Mouse (Mus musculus) heart, adult 11 months (tissue): ENCODE results near the gene Setd3.

Experiments
- DNase-seq: peaks from one replicate; pipeline ENCODE4 v3.0.0; 2022

Gene Setd3

DNA sequence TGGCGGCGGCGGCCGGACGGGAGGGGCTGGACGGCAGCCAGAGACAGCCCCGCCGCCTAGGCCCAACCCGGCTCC lies at the start of gene Setd3:
TSS of gene Setd3 (minus strand) at position 69 of the 75 bp plus-strand sequence.
- no peak for DNase-seq

DNA sequence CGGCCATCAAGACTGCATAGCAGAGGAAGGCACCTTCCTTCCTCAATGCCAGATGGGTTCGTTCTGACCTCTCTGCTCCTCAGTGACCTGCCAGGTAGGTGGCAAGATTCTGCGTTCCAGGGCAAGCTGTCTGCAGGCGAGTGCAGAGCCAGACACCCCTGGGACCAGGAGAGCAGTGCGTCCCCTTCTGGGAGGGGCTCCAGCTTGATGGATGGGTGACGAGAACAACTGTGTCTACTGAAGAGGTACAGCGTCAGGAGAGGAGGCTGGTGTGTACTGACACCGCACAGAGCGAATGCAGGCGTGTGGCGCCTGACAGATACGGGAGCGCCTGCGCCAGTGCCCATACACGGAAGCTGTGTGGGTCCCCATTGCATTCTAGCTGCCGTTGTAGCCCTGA lies 48.4 kb upstream of the Setd3 start:
- no peak for DNase-seq

- no peak for DNase-seq
Measured at GRCm38 (mm10) chr12:108226941-108227340, 47.8 kb upstream of the Setd3 start.

DNA sequence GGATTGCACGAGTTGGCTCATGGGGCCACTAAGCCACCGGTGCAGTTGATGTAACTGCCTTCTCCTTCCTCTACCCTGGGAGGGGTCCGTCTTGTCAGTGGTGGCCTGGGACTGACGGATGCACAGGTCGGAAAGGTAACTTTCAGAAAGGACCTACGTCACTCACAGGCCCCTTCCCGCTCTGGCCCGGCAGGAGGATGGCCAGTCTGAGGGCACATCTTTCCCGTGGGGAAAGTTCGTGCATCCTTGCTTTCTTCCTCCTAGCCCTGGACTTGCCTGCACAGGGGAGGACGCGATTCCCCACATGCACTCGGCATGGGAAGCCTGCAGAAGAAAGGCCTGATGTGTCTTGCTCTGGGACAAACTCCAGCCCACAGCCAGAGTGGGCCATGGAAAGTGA lies 47.1 kb upstream of the Setd3 start:
- DNase-seq, result no peak

GRCm38 (mm10) chr12:108225781-108226180 lies 46.7 kb upstream of the Setd3 start:
- DNase-seq, result no peak

- no peak for DNase-seq
Measured at GRCm38 (mm10) chr12:108223357-108223756, 44.2 kb upstream of the Setd3 start.

- no peak for DNase-seq
Measured at GRCm38 (mm10) chr12:108221712-108222111, 42.6 kb upstream of the Setd3 start.

DNA sequence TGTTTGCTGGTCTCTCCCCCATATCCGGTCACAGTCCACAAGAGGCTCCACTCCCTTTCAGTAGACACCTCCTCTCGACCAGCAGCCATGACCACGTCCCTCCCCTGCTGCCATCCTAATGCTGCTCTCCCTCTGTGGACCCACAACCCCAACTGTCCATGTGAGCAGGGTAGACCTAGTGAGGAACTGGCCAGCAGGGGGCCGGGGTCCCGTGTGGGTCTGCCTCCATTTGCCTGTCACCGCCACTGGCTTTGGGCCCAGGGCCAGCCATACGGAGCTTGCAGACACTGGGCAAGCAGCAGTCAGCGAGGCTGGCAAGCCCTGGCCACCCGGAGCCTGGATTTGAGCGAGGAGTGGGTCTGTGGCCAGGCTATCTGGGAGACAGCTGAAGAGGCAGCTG lies 42.1 kb upstream of the Setd3 start:
- no peak for DNase-seq

DNA sequence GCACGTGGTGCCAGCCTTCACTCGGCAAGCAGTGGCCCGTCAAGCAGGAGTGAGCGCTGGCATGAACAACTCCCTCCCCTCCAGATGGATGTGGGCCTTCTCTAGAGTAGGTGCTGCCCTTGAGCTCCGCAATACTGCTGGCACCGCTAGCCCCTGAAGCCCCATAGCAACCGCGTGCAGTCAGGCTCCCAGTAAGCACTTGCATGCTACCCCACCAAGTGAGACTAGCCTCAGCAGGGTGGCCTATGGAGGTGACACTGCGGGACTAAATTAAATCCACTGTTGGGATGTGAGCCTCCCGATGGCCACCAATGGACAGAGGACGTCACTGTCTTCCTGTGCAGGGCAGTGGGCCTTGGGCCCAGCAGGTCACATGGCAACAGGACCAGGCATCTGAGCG lies 41.5 kb upstream of the Setd3 start:
- DNase-seq, result no peak

GRCm38 (mm10) chr12:108219825-108220616 lies 40.9 kb upstream of the Setd3 start:
- no peak for DNase-seq

DNA sequence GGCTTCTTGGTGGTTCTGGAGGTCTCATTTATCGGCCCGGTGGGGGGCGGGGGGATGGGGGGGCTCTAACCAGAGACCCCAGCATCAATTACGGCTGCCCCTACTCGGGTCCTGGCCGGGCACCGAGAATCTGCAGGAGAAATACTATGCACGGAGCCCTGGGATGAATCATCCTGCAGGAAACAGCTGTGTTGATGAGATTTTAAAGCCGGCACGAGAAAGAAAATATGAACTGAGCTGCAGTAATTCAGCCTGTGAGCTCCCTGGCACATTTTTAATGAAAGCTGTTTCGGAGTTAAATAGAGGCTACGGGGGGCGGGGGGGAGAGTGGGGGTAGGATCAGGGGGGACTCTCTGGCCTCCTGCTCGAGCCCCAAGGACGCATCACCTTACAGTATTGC lies 40.0 kb upstream of the Setd3 start:
- no peak for DNase-seq

DNA sequence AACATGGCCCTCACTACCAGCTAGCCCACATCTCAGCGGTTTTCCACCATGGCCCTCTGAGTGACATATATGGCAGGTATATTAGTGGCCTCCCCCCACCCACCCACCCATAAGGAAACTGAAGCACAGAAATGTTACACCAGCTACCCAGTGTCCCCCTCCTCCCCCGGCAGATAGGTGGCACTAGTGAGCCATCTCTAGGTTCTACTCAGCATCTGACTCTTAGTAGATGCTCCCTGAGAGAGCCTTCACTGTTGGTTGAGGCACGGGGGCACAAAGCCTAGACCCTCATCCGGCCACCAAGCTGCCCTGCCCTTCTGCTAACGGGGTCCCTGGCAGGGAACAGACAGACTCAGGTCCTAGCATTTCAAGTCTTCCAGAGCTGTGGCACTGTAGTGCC lies 38.5 kb upstream of the Setd3 start:
- no peak for DNase-seq

DNA sequence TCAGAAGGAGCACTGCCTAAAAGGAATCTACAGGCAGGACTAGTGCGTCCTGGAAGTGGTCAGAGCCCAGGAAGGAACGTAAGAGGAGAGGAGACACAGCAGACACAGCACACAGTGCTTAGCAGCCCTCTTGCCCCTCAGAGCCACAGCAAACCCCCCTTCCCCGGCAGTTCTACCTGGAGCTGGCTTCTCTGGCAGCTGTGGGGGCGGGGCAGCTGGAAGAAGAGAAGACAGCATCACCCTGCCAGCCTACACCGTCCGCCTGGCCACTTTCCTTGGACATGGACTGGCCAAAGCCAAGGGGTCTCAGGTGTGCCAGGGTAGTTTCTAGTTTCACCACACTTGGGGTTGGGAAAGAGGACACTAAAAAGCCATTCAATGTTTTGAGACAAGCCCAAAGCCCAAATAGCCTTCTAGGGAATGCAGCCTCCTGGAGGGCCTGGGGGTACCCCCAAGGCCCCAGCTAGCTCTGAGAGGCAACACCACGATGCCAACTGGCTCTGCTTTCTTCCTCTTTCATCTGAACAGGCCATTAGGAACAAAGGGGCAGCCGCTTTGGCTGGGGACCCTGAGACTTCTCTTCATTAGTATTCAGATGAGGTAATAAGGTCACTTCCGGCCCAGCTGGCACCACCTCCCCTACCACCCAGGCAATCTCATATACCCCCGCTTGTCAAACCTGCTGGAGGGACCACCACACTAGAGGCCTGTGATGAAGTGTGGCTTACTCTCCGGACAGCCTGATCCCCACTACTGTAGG lies 37.7 kb upstream of the Setd3 start:
- DNase-seq, result no peak

DNA sequence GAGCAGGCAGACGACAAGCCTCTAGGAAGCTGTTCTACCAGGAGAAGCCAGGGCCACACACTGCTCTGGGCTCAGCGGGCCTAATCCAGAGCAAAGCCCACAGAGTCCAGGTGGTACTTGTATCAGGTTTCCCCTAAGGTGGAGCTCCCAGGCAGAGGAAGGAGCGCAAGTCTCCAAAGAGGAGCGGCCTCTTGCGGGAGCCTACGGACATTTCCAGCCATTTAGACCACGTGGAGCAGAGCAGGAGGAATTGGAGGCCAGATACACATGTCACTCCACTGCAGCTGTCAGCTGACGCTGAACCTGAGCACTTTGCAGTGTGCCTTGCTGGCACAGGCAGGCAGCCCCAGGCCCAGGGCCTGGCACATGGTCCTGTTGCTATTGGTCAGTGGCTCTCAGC lies 36.0 kb upstream of the Setd3 start:
- DNase-seq, result no peak

- DNase-seq, result no peak
Measured at GRCm38 (mm10) chr12:108213090-108214041, 34.3 kb upstream of the Setd3 start.

DNA sequence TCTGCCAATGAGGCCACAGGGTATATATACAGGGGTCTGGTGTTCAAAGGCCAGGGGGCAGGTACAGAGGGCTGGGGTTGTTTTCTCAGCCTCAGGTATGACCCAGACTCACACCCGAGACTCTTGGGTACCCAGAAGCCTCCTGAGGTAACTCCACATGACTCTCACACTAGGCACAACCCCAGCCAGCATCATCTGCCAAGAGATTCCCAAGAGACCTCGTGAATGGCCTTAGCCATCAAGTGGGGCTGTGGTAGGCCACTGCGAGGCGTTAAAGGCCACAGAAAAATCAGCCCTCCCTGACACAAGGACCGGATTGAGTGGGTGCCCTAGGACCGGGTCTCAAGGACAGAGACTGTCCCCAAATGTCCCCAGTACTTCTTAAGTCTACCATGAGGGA lies 33.4 kb upstream of the Setd3 start:
- no peak for DNase-seq

DNA sequence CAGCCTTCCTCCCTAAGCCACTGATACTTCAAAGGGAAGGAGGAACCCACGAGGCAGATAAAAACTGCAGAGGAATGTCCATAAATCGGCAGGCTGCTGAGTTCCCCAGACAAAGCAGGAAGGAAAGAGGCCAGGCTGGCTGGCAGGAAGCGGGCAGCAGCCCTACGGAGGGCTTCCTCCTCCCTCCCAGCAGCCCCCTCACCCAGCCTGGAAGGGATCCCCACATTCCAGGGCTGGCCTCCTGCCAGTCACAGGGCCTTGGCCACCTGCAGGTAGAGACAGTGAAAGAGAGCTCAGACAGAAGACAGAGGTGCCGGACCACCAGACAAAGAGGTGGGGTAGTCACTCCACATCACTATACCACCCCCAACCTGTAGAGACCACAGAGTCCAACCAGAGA lies 33.0 kb upstream of the Setd3 start:
- DNase-seq, result no peak

DNA sequence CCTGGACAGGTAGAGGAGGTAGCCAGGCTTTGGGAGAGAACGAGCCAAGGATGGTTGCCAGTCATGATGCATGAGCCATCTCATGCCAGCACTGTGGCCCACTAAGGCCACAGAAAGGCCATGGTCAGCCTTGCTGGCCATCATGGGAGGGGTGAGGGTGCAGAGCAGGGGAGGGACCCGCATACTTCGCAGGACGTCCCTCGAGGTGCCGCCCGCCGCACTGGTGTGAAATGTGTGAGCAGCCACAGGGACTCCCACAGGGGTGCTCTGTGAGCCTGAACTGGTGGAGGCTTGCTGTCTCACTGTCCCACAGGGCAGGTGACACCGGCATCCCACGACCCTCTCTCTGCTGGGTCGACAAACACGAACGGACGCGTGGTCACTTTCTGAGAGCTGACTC lies 31.5 kb upstream of the Setd3 start:
- DNase-seq, result no peak

GRCm38 (mm10) chr12:108208726-108209438 lies 29.8 kb upstream of the Setd3 start:
- peak; percentile 97 for DNase-seq

GRCm38 (mm10) chr12:108208216-108208615 lies 29.1 kb upstream of the Setd3 start:
- DNase-seq, result no peak

DNA sequence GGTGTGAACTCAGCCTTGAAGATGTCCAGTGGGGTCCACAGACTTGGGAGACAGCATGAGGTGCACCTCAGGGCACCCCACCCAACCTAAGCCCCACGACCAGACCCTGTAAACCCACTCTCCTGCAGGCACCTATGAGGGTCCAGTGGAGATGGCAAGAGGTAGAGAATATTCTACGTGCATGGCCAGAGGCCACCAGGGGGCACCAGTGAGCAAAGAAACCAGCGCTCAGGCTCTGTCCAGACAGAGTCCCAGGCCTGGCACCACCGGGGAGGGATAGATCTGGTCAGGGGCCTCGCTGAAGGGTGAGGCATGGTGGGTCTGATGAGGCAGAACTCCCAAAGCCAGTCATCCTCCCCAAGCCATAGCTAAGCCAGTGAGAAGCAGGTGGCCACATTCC lies 27.5 kb upstream of the Setd3 start:
- no peak for DNase-seq

- DNase-seq, result no peak
Measured at GRCm38 (mm10) chr12:108204978-108205377, 25.9 kb upstream of the Setd3 start.

- DNase-seq, result no peak
Measured at GRCm38 (mm10) chr12:108203895-108204294, 24.8 kb upstream of the Setd3 start.
